Mouse (Mus musculus) yolk sac, embryonic 10.5 days (tissue): ENCODE data around the gene 2510002D24Rik.

ENCODE experiments used
- DNase-seq: peaks from one replicate; pipeline ENCODE4 v3.0.0-alpha.2; 2017; ENCODE audit warnings: low spot score

The 2510002D24Rik gene

GRCm38 (mm10) chr16:18836468-18837208, at the start of gene 2510002D24Rik, which contains the start of gene Gm28539:
Gene 2510002D24Rik (plus strand): TSS chr16:18836578.
Gene Gm28539 (plus strand): TSS chr16:18836584.
- DNase-seq = peak; percentile 94

DNA sequence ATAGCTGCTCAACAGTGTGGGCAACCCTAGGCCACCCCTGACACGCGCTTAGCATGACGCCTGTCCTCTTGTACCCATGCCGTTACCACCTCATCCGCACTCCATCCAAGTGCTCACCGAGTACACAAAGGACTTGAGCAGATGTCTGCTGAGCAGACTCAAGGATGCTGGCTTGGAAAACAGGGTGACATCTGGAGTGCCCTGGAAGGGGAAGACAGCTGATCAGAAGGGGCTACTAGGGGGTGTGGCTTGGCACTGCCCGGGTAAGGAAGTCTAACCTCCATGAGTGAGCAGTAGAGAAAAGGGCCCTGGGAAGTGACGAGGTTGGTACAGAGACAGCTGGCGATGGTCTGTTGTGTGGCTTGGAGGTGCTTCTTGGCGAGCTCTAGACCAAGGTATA, 49.7 kb upstream of the 2510002D24Rik start:
- no peak for DNase-seq

- DNase-seq = no peak
Observed at GRCm38 (mm10) chr16:18788627-18789406, 47.6 kb upstream of the 2510002D24Rik start.

- no peak for DNase-seq
Observed at GRCm38 (mm10) chr16:18795223-18795899, 41.0 kb upstream of the 2510002D24Rik start.

DNA sequence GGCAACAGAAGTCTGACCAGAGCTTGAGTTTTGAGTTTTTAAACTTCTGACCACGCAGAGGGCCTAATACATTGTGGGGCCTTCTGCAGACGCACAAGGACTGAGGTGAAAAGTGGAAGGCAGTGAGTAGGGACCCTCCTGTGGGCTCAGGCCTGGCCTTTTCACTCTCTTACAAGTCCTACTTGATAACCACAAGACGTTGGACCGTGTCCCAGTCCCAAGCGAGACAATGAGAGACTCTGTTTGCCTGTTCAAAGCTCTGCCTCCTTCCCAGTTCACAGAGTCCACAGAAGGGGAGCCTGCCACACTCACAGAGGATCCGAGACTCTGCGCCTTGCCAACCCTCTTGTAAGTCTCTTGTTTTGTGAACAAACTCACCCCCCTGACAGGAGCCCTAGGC, 39.7 kb upstream of the 2510002D24Rik start:
- no peak for DNase-seq

DNA sequence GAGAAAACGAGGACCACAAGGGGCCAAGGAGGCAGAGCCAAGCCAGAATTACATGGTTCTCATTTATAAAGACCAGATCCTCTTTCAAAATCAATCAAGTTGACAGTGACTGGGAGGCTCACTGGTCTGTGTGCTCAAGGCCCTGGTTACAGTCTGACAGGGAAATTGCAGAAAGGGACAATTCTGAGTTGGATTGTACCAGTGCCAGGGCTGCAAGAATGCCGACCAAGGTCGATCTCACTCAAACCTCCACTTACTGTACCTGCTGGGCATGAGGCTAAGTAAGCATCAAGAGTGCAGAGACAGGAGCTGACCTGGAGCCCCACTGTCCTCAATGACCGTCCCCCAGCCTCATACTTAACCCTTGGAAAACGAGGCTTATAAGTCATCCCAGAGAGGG, 38.2 kb upstream of the 2510002D24Rik start:
- DNase-seq = no peak

DNA sequence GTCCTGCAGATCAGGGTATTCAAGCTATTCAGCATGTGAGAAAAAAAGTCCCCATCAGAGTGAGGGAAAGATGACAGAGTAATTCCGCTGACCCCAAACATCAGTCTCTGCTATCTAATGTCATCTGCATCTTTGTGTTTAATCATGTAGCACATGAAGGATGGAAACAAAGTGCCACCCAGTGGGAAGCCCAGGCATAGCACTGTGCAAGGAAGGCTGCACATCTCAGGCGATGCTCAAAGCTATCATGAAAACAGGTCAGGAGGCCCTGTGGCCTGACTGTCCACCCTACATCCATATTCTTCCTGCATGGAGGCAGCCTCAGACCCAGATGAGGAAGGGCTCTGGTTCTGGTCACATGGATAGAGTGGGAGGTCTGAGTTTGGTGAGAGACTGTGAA, 37.5 kb upstream of the 2510002D24Rik start:
- no peak for DNase-seq

- DNase-seq = no peak
Observed at GRCm38 (mm10) chr16:18805746-18806145, 30.6 kb upstream of the 2510002D24Rik start.

DNA sequence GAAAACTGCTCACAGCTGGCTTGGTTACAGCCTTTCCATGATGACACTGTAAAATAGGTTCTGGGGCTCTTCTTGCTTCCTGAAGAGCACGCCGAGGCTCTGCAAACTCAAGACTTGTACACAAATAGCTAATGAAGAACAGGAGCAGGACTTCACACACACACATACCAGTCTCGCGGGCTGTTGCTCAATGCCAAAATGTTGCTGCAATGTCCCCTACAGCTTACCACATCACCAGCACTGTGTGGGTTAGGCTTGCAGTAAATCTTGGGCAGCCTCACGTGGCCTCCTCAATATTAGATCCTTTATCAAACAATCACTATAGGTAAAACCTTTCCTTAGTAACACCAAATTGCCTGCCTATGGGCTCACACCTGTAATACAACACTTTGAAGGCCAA, 27.4 kb upstream of the 2510002D24Rik start:
- DNase-seq = no peak

DNA sequence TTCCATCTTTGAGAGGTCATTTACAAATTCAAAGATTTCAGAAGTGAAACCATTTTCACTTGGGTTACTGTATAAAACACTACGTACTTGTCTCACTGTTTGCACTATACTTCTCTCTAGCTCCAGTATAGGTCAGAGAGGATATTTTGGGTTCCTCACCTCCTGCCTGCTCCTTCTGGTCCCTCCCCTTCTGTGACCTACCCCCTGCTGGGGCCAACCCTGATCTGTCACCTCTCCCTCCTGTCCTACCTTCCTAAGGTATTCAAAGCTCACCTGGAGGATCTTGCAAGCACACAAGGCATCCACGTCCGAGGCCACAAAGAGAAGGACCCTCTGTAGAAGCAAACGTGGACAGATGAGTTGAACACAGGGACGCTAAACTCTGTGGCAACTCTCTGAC, 25.3 kb upstream of the 2510002D24Rik start:
- peak; percentile 9 for DNase-seq

DNA sequence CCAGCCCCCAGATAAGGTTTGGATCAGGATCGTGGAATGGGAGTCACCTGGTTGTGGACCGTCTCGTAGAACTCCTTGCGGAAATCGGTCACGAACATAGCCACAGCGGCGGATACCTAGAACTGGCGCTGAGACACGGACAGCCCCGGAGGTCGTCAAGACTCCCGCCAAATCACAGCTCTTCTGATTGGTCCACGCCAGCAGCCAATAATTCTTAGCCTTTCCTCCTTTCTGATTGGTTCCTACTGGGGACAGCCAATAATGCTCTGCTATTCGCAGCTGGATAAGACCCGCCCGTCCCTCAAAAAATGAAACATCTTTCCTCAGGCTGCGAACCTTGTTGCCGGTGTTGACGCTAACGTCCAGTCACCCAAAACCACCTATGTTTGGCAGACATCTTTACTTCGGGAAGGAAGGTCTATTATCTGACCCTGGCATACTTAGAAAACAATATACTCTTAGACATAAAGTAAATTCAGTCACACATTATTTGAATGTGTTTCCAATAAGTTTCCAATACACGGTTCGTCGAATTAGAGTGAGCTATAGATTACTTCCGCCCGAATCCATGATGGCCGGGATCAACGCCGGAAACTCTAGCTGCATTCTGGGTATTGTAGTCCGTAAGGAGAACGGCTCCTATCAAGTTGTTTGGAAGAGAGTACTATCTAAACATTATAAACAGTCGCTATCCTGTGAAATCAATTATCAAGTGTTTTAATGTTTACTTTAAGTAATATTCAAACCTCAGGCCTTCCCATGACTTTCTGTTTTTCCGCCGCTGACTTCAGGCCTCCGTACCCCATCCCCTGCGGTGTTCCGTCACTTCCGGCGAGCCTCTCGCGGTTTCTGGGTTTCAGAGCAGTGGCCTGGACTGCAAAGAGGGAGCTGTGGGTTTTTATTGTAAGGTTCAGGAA, 24.7 kb upstream of the 2510002D24Rik start, which contains the start of the genes Ufd1 and Cdc45:
TSS of gene Ufd1 (plus strand) at position 312 of the 917 bp plus-strand sequence.
TSS of gene Cdc45 (minus strand) at position 520 of the 917 bp plus-strand sequence.
- DNase-seq = peak; percentile 95

DNA sequence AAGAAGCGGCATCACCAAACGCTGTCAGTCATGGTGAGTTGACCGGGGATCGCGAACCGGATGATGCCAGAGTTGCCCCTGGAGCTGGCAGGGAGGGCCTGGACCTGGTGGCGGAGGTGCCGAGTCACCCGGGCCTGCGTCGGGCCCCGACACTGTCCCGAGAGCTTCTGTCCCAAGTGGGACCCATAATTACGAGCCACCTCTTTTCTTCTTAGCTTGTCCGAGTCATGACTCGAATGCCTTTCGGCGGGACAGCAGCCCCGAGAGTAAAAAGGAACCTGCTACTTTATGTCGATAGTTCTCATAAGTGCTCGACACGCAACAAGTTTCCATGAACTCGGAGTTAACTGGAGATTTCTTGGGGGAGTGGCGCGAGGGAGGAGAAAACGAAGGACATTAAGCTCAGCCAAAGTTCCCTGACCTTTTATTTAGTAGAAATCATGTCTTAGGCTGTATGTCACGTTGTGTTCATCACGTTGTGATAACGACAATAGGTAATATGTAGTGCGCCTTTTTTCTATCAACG, 23.9 kb upstream of the 2510002D24Rik start:
- no peak for DNase-seq

DNA sequence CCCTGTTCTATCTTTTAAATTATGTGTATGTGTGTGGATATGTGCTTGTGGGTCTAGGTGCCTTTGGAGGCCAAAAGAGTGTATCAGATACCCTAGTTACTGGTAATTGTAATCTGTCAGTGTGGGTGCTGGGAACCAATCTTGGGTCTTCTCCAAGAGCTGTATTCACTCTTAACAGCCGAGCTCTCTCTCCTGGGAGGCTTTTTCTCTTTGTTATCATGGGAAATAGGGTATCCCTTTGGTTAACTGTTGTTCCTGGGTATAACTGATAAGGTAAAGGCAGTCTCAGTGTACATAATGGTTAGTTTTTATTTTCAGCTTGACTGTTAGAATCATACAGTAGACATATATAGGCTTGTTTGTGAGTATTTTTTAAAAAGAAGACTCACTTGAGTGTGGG, 14.0 kb upstream of the 2510002D24Rik start:
- DNase-seq = no peak

GRCm38 (mm10) chr16:18822925-18823324, 13.5 kb upstream of the 2510002D24Rik start:
- DNase-seq = no peak

DNA sequence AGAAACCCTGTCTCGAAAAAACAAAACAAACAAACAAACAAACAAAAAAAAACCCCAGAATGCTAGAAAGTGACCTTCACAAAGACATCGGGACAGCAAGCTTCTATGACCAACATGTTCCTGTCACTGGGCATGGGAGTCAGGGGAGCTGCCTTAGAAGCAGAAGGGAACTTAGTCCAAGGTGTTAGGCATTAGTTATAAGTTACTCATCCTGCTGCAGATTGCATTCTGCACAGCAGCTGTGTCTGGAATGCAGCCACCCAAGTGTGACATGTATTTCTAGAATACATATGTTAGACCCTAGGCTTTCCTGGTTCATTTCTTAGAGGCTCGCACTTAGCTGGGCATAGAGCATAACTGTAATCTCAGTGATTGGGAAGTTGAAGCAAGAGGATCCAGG, 7.7 kb upstream of the 2510002D24Rik start:
- no peak for DNase-seq

GRCm38 (mm10) chr16:18829102-18829501, 7.3 kb upstream of the 2510002D24Rik start:
- DNase-seq = no peak

- DNase-seq = no peak
Observed at GRCm38 (mm10) chr16:18833486-18833885, 2.9 kb upstream of the 2510002D24Rik start.

DNA sequence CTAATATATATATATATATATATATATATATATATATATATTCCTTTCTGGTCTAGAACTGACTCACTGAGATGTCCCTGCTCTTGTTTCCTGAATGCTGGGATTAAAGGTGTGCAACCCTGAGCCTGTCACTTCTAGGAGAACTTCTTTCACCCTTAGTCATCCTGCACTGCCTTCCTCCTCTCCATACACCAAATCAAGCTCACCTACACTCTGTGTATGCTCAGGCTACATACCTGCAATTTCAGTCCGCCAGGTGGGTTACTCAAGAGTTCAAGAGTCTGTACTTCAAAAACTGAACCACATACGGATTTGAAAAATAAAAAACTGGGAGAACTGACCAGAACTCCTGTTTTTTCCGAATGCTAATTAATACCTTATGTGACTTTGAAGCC, 308 bp upstream of the 2510002D24Rik start:
- DNase-seq = no peak

DNA sequence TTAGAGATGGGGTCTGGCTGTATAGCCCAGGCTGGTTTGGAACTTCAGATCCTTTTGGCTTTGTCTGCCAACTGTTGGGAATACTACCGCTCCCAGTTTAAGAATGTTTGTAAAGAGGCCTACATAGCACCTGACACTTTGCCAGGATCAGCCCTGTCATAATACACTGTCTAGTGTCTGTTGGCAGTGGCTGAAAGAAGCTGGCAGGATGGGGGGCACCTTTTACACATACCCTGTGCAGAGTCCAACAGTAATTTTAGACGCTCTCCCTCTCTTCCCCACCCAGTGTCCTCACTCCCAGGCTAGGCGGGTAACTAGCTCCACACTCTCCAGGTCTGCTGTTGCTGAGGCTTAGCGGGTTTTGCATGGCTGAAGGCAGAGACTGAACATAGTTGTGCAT, 2.0 kb downstream of the 2510002D24Rik start:
- no peak for DNase-seq

DNA sequence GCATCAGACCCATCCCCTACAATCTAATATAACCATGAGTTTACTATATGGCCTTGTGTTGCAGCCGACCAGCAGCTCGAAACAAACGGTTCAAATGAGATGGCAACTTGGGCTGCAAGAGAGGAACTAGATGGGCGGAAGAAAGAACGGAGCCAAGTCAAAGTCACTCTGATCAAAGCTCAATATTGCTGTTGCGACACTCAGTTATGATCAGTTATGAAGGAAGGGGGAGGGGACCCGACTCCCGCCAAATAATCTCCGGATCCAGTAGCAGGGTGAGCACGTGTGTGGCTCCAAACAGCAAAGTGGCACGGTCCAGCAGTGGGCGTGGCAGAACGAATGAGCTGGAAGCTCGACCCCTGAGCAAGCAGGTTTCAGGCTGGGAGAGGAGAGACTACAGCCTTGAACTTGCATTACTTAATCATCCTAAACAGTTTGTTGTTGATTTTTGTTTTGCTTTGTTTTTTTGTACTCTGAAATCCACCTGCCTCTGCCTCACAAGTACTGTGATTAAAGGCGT, 10.0 kb downstream of the 2510002D24Rik start:
- DNase-seq = no peak
